Mouse (Mus musculus): ENCODE measurements around the gene Wnt2b.

Wnt2b gene

GRCm38 (mm10) chr3:104961066-104962059, at the start of gene Wnt2b:
TSS of gene Wnt2b (minus strand) at chr3:104961921.
- DNase-seq = no peak

GRCm38 (mm10) chr3:105010681-105011339, 49.1 kb upstream of the Wnt2b start:
- DNase-seq = no peak

- DNase-seq = no peak
Observed at GRCm38 (mm10) chr3:105008070-105008469, 46.3 kb upstream of the Wnt2b start.

GRCm38 (mm10) chr3:105006101-105006500, 44.4 kb upstream of the Wnt2b start:
- DNase-seq = no peak

GRCm38 (mm10) chr3:105005561-105006065, 43.9 kb upstream of the Wnt2b start:
- no peak for DNase-seq

- DNase-seq = no peak
Observed at GRCm38 (mm10) chr3:105005011-105005410, 43.3 kb upstream of the Wnt2b start.

- no peak for DNase-seq
Observed at GRCm38 (mm10) chr3:105003960-105004463, 42.3 kb upstream of the Wnt2b start.

- DNase-seq = no peak
Observed at GRCm38 (mm10) chr3:105001374-105001773, 39.7 kb upstream of the Wnt2b start.

GRCm38 (mm10) chr3:105000561-105000960, 38.8 kb upstream of the Wnt2b start:
- no peak for DNase-seq

- no peak for DNase-seq
Observed at GRCm38 (mm10) chr3:104997563-104997962, 35.8 kb upstream of the Wnt2b start.

- DNase-seq = no peak
Observed at GRCm38 (mm10) chr3:104995707-104996106, 34.0 kb upstream of the Wnt2b start.

GRCm38 (mm10) chr3:104994415-104994841, 32.7 kb upstream of the Wnt2b start:
- DNase-seq = no peak

GRCm38 (mm10) chr3:104993800-104994199, 32.1 kb upstream of the Wnt2b start:
- peak in 1 of 2 experiments; percentile 15 for DNase-seq

GRCm38 (mm10) chr3:104992709-104993388, 31.1 kb upstream of the Wnt2b start:
- peak; percentile 91 to 96 for DNase-seq

- DNase-seq = no peak
Observed at GRCm38 (mm10) chr3:104991703-104992102, 30.0 kb upstream of the Wnt2b start.

GRCm38 (mm10) chr3:104987884-104988283, 26.2 kb upstream of the Wnt2b start:
- DNase-seq = no peak

- no peak for DNase-seq
Observed at GRCm38 (mm10) chr3:104979735-104980134, 18.0 kb upstream of the Wnt2b start.

GRCm38 (mm10) chr3:104967548-104968300, 6.0 kb upstream of the Wnt2b start:
- peak; percentile 81 to 87 for DNase-seq

GRCm38 (mm10) chr3:104965991-104966554, 4.4 kb upstream of the Wnt2b start:
- DNase-seq = no peak

- no peak for DNase-seq
Observed at GRCm38 (mm10) chr3:104965070-104965855, 3.5 kb upstream of the Wnt2b start.

Data from cerebellum, postnatal 25 days (tissue).